Mouse (Mus musculus): ENCODE results near the gene Rnd1. TPM values are rescaled to one million over a fixed set of nuclear protein-coding genes. Genes with fewer than 3 reads are reported as not detected.

Gene Rnd1
- polyA plus RNA-seq (2012; rRNA removed): 34.5 and 37.4 TPM in 2 replicates

DNA sequence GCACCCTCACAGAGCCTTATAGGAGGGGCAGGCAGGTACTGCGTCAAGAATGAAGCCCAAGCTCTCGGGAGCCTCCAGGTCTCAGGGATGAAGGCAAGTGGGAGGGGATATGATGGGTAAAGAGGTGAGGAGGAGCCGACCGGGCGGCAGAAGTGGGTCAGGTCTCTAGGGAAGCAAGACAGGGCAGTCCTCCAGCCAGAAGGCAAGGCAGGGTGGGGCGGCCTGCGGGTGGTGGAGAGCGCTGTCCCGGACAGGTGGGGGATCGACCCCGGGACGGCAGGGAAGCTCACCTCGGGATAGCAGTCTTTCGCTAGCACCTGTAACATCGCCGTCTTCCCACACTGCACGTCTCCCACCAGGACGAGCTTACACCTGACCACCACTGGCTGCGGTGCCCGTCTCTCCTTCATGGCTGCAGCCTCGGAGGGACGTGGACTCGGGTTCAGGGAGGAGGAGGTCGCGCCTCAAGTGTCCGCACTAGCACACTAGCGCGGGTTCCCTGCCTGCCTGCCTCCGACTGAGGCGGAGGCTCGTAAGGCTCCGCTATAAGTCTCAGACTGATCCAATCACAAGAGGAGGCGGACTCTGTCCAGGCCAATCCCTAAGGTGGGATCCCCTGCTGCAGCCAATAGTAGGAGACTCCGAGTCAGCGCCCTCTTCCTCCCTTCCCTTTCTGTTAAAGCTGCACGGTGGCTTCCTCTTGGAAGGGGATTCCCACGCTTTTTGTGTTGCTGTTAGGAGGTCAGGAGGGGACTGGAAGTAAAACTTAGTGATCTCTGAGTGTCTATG, at the start of gene Rnd1:
Rnd1 (minus strand) TSS at position 522 of the 789 bp plus-strand sequence.
- Histone ChIP-seq H3K27ac (ENCODE audit: insufficient read depth, low read length) (no peak within 1 kb of the TSS), H3K4me1 (ENCODE audit: control insufficient read depth, insufficient read depth, low read length) (peaks cover 7% of the 10 kb centered on the region), H3K4me3 (ENCODE audit: insufficient read depth, low read length) (peak within 1 kb of the TSS; percentile 72)
- TF ChIP-seq POLR2A (IDR thresholded peaks at IDR 0.05; ENCODE audit: extremely low read depth, insufficient read depth, low read length) (peak; percentile 100), CTCF (IDR thresholded peaks at IDR 0.05; ENCODE audit: extremely low read depth, insufficient read depth, low read length) (no peak)

DNA sequence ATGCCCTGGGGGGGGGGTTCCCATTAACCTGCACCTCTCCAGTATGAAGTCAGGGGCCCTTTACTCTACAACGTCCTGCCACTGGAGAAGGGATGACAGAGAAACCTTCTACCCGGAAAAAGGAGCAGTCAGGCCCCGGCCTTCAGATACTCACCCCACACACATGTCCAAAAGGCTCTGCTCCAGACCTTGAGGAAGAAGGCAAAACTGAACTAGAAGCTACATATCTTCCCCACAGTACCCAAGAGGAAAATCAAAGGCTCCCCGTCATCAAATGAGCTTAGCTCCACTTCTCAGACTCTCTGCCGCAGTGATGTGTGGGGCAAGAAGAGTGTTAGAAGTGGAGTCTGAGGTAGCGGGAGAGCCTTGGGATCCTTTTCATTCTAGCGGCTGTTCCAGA, 49.5 kb upstream of the Rnd1 start:
- no peak overlapping the region for H3K4me3 ChIP-seq (ENCODE audit: insufficient read depth, low read length)
- TF ChIP-seq POLR2A (IDR thresholded peaks at IDR 0.05; ENCODE audit: extremely low read depth, insufficient read depth, low read length) (no peak), CTCF (IDR thresholded peaks at IDR 0.05; ENCODE audit: extremely low read depth, insufficient read depth, low read length) (no peak)
- H3K27ac ChIP-seq (ENCODE audit: insufficient read depth, low read length): no peak overlapping the region
- H3K4me1 ChIP-seq (ENCODE audit: control insufficient read depth, insufficient read depth, low read length): no peaks in the 10 kb centered on the region

DNA sequence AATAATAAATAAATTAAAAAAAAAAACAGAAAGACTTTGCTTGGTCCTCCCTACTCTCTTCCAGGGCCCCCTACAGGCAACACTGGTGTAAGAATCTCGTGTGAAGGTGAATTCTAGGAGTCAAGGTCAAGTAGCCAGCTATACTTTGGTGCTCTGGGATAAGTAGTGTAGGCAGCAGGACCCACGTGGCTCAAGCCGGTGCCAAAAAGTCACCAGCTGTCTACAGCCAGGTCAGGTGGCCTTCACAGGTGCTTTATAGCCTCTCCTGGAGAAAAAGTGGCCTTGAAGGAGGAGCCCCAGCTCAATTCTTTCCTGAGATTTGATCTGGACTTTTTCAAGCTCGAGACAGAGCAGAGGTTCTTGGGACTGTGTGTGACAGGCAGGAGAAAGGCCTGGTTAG, 48.8 kb upstream of the Rnd1 start:
- Histone ChIP-seq H3K4me1 (ENCODE audit: control insufficient read depth, insufficient read depth, low read length) (no peaks in the 10 kb centered on the region), H3K27ac (ENCODE audit: insufficient read depth, low read length) (no peak overlapping the region), H3K4me3 (ENCODE audit: insufficient read depth, low read length) (no peak overlapping the region)
- no peak for TF ChIP-seq POLR2A (IDR thresholded peaks at IDR 0.05; ENCODE audit: extremely low read depth, insufficient read depth, low read length)
- TF ChIP-seq CTCF (IDR thresholded peaks at IDR 0.05; ENCODE audit: extremely low read depth, insufficient read depth, low read length): no peak

- no peaks in the 10 kb centered on the region for H3K4me1 ChIP-seq (ENCODE audit: control insufficient read depth, insufficient read depth, low read length)
- H3K27ac ChIP-seq (ENCODE audit: insufficient read depth, low read length): no peak overlapping the region
- no peak overlapping the region for H3K4me3 ChIP-seq (ENCODE audit: insufficient read depth, low read length)
- TF ChIP-seq POLR2A (IDR thresholded peaks at IDR 0.05; ENCODE audit: extremely low read depth, insufficient read depth, low read length): no peak
- no peak for TF ChIP-seq CTCF (IDR thresholded peaks at IDR 0.05; ENCODE audit: extremely low read depth, insufficient read depth, low read length)
Measured at GRCm38 (mm10) chr15:98724441-98724840, 47.2 kb upstream of the Rnd1 start.

GRCm38 (mm10) chr15:98722854-98723253, 45.6 kb upstream of the Rnd1 start:
- Histone ChIP-seq H3K4me3 (ENCODE audit: insufficient read depth, low read length) (no peak overlapping the region), H3K4me1 (ENCODE audit: control insufficient read depth, insufficient read depth, low read length) (no peaks in the 10 kb centered on the region), H3K27ac (ENCODE audit: insufficient read depth, low read length) (no peak overlapping the region)
- TF ChIP-seq POLR2A (IDR thresholded peaks at IDR 0.05; ENCODE audit: extremely low read depth, insufficient read depth, low read length) (no peak), CTCF (IDR thresholded peaks at IDR 0.05; ENCODE audit: extremely low read depth, insufficient read depth, low read length) (no peak)

DNA sequence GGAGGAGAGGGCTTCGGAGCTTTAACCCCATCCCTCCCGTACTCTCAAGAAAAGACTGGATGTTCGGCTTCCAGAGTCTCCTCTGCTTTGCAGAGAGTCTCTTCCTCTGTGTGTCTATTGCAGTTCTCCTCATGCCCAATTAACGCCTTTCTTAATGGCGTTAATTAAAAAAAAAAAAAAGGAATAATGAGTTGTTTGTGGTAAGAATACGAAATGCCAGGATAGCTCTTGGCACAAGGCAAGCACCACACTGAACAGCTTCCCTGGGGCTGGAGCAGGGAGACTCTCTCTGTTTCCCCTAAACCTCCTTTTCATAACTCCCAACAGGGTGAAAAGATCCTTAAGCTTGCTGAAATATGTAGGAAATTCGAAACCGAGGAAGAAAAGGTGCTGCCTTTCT, 44.9 kb upstream of the Rnd1 start:
- Histone ChIP-seq H3K4me3 (ENCODE audit: insufficient read depth, low read length) (no peak overlapping the region), H3K27ac (ENCODE audit: insufficient read depth, low read length) (no peak overlapping the region)
- TF ChIP-seq CTCF (IDR thresholded peaks at IDR 0.05; ENCODE audit: extremely low read depth, insufficient read depth, low read length) (no peak), POLR2A (IDR thresholded peaks at IDR 0.05; ENCODE audit: extremely low read depth, insufficient read depth, low read length) (no peak)

DNA sequence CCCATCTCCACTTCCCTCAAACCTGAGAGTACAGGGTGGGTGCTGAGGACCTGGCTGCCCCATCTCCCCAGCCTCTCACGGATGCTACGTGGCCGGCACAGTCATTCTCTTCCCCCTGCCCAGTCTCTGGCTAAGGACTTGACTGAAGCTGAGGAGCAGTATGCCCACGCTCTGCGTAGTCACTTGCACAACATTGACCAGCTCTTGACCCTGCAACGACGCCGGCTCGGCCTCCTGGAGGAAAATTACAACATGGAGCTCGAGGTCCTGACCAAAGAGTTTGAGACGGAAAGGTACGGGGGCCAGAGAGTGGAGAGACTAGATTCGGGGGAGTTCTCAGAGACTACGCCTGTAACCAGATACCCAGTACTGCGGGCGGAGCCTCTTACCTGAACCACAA, 40.0 kb upstream of the Rnd1 start:
- TF ChIP-seq POLR2A (IDR thresholded peaks at IDR 0.05; ENCODE audit: extremely low read depth, insufficient read depth, low read length): no peak
- TF ChIP-seq CTCF (IDR thresholded peaks at IDR 0.05; ENCODE audit: extremely low read depth, insufficient read depth, low read length): no peak
- Histone ChIP-seq H3K4me1 (ENCODE audit: control insufficient read depth, insufficient read depth, low read length) (no peaks in the 10 kb centered on the region), H3K27ac (ENCODE audit: insufficient read depth, low read length) (no peak overlapping the region), H3K4me3 (ENCODE audit: insufficient read depth, low read length) (no peak overlapping the region)

More for the DNA sequence above, 44.9 kb upstream of the Rnd1 start:
- no peaks in the 10 kb centered on the region for H3K4me1 ChIP-seq (ENCODE audit: control insufficient read depth, insufficient read depth, low read length)

- TF ChIP-seq CTCF (IDR thresholded peaks at IDR 0.05; ENCODE audit: extremely low read depth, insufficient read depth, low read length): no peak
- TF ChIP-seq POLR2A (IDR thresholded peaks at IDR 0.05; ENCODE audit: extremely low read depth, insufficient read depth, low read length): no peak
- Histone ChIP-seq H3K4me1 (ENCODE audit: control insufficient read depth, insufficient read depth, low read length) (no peaks in the 10 kb centered on the region), H3K4me3 (ENCODE audit: insufficient read depth, low read length) (no peak overlapping the region), H3K27ac (ENCODE audit: insufficient read depth, low read length) (no peak overlapping the region)
Measured at GRCm38 (mm10) chr15:98714230-98714652, 37.0 kb upstream of the Rnd1 start.

DNA sequence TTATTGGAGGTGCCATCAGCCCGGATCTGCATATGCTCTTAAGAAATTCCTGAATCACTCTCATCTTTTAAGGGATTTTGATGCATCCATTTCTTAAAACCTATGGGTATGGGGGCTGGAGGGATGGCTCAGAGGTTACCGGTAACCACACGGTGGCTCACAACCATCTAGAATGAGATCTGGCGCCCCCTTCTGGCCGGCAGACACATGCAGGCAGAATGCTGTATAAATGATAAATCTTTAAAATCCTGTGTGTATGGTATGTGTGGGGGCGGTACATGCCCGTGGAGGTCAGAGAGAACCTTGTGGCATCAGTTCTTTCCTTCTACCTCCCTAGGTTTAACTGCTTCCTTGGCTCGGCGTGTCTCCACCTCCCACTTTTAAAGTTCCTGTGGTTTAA, 33.2 kb upstream of the Rnd1 start:
- Histone ChIP-seq H3K4me3 (ENCODE audit: insufficient read depth, low read length) (no peak overlapping the region), H3K4me1 (ENCODE audit: control insufficient read depth, insufficient read depth, low read length) (no peaks in the 10 kb centered on the region), H3K27ac (ENCODE audit: insufficient read depth, low read length) (no peak overlapping the region)
- TF ChIP-seq CTCF (IDR thresholded peaks at IDR 0.05; ENCODE audit: extremely low read depth, insufficient read depth, low read length): peak; percentile 71
- TF ChIP-seq POLR2A (IDR thresholded peaks at IDR 0.05; ENCODE audit: extremely low read depth, insufficient read depth, low read length): no peak

DNA sequence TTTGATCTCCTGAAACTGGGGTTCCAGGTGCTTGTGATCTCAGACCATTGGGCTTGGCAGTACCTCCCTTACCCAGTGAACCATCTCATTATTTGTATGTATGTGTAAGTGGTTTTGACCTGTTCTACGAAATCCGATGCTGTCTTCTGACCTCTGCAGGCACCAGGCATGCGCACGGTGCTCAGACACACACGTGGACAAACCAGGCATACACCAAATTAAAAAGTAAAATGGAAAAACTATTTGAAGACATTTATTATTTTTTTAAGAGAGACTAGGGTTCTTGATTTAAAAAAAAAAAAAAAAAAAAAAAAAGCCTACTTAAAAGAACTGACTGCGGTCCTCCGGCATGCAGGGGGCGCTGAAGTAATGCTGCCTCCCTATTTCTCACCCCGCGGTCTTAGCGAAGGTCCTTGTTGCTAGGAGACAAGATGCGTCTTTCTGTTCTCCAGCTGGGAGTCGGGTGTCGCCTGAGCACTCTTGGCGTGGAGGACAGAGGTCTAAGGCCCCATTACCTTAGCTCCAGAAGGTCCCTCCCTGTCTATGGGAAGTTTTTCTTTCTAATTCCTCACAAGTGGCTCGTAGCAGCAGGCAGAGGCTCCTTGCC, 30.6 kb upstream of the Rnd1 start, which contains the start of gene Ccdc65:
Ccdc65 (plus strand) TSS at position 442 of the 607 bp plus-strand sequence.
- no peak within 1 kb of the TSS for H3K27ac ChIP-seq (ENCODE audit: insufficient read depth, low read length)
- H3K4me3 ChIP-seq (ENCODE audit: insufficient read depth, low read length): peak within 1 kb of the TSS; percentile 45
- no peaks in the 10 kb centered on the region for H3K4me1 ChIP-seq (ENCODE audit: control insufficient read depth, insufficient read depth, low read length)
- TF ChIP-seq POLR2A (IDR thresholded peaks at IDR 0.05; ENCODE audit: extremely low read depth, insufficient read depth, low read length) (peak; percentile 59; the same call in 1 of the 2 replicates), CTCF (IDR thresholded peaks at IDR 0.05; ENCODE audit: extremely low read depth, insufficient read depth, low read length) (peak; percentile 68)

Data from cortical plate, adult 2 months (tissue).